Mouse (Mus musculus): Measurements from ENCODE around the gene Atp10b. TPM values are rescaled to one million over a fixed set of nuclear protein-coding genes. Genes with fewer than 3 reads are reported as not detected.
A peak's percentile ranks its signal among the peaks of the same experiment; 100 is the strongest.

Gene Atp10b
- polyA plus RNA-seq, 1 experiment from 2014 or later, result 2.1 TPM

DNA sequence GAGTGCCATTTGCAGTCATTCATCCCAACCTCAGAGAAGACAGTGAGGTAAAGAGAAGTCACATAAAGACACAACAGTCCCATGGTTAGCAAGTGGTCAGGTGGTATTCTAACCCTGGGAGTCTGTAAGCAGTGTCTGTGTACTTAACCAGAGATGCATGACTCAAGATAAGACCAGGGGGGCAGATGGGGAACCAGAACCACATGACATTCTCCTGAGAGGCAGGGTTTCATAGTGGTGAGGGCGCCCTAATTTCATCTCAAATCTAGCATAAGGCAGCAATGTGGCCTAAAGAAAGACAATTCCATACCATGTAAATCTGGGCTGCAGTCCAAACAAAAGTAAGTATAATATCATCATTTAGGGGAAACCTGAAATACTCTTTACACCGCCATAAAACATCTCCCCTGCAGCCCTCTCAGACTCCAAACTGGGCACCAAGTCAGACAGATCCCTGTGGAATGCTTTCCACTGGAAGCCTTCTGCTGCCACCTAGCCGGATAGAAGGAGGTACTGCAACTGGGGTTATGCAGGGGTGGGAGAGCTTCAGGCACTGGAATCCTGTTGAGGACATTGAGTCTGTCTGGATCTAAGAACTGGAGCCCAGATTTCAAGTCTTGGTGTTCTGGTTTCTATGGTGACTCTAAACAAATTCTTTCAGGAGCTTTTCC, 114.0 kb downstream of the Atp10b start:
- DNase-seq (ENCODE audit: low spot score), result peak; percentile 44
- H3K4me3 ChIP-seq (ENCODE audit: low read depth, low read length), result no peak overlapping the region
- H3K9ac ChIP-seq (ENCODE audit: low read length), result no peak overlapping the region
- H3K27ac ChIP-seq (replicated peaks), result no peak overlapping the region
- no peak overlapping the region for H3K4me2 ChIP-seq (replicated peaks; ENCODE audit: low read depth)
- WGBS, result 45% methylated on average over 3 of the region's 3 CpGs
- H3K4me1 ChIP-seq (replicated peaks; ENCODE audit: control insufficient read depth, insufficient read depth), result no peaks in the 10 kb centered on the region
- H3K27me3 ChIP-seq (ENCODE audit: control insufficient read depth, insufficient read depth, low read length), result no peaks in the 10 kb centered on the region
- TF ChIP-seq EP300 (optimal IDR thresholded peaks at IDR 0.05), result no peak
- peak; percentile 92 for TF ChIP-seq CTCF (IDR thresholded peaks at IDR 0.05; ENCODE audit: low read depth)
- no peaks in the 10 kb centered on the region for H3K36me3 ChIP-seq (ENCODE audit: control insufficient read depth, insufficient read depth, low read length)
- ATAC-seq (ENCODE audit: low FRiP score, low TSS enrichment), result peak; percentile 54; the same call in 1 of the 2 replicates
- H3K9me3 ChIP-seq (ENCODE audit: control insufficient read depth, low read length), result no peaks in the 10 kb centered on the region

DNA sequence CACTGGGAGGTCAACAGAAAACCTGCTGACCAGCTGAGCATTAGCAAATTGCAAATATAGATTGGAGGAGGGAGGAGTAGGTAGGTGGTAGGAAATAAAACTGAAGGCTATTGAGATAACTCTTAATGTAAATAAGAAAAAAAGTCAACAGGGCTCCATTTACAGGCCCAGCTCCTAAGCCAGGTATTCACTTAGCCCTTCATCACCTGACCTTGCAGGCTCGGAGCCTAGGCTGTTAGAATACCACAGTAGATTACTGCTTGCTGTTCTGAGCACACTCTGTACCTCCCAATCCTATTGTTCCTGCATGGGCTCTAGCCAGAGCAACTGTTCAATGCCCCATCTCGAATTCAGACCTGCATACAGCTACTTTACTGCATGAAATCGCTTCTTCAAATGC, 117.8 kb downstream of the Atp10b start:
- Histone ChIP-seq H3K9ac (ENCODE audit: low read length) (no peak overlapping the region), H3K4me1 (replicated peaks; ENCODE audit: control insufficient read depth, insufficient read depth) (no peaks in the 10 kb centered on the region), H3K9me3 (ENCODE audit: control insufficient read depth, low read length) (no peaks in the 10 kb centered on the region), H3K36me3 (ENCODE audit: control insufficient read depth, insufficient read depth, low read length) (no peaks in the 10 kb centered on the region), H3K4me2 (replicated peaks; ENCODE audit: low read depth) (no peak overlapping the region), H3K4me3 (ENCODE audit: low read depth, low read length) (no peak overlapping the region), H3K27me3 (ENCODE audit: control insufficient read depth, insufficient read depth, low read length) (no peaks in the 10 kb centered on the region), H3K27ac (replicated peaks) (no peak overlapping the region)
- ATAC-seq (ENCODE audit: low FRiP score, low TSS enrichment) (peak; percentile 76), DNase-seq (ENCODE audit: low spot score) (peak; percentile 20)
- 73% methylated on average over 3 of the region's 3 CpGs for WGBS
- TF ChIP-seq EP300 (optimal IDR thresholded peaks at IDR 0.05) (no peak), CTCF (IDR thresholded peaks at IDR 0.05; ENCODE audit: low read depth) (no peak)

DNA sequence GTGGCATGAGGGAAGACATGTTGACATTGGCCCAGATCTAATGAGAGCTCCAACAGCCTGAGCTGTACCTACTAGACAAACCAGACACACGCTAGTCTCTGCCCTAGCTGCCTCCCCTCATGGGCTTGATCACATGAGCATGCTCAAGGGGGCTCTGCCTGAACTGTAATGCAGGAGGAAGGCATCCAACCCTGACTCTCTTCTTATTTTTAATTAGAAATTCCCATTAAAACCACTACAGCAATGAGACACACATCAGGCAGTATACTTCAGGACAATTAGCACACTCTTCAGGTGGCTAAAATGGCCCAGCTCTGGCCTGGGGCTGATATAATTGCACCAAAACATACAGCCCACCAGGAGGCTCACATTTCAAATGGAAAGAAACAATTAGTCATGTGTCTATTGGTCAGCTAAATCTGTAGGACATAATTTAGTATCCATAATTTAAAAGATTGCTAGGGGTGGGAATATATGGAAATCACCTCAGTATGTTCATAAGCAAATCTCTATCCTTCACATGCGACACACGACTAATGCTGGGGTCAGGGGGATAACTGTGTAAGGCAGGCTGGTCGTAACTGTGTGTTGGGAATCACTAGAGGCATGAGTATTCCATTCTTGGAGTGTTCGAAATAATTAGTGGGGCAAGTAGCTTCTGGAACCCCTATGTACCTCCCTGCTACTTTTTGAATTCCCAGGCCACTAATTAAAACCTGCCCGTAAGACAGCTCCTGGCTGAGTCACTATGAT, 120.0 kb downstream of the Atp10b start:
- ATAC-seq (ENCODE audit: low FRiP score, low TSS enrichment) (no peak), DNase-seq (ENCODE audit: low spot score) (no peak)
- H3K27ac ChIP-seq (replicated peaks), result no peak overlapping the region
- WGBS, result 75% methylated on average over 6 of the region's 6 CpGs
- no peaks in the 10 kb centered on the region for H3K27me3 ChIP-seq (ENCODE audit: control insufficient read depth, insufficient read depth, low read length)
- H3K4me1 ChIP-seq (replicated peaks; ENCODE audit: control insufficient read depth, insufficient read depth), result no peaks in the 10 kb centered on the region
- H3K9me3 ChIP-seq (ENCODE audit: control insufficient read depth, low read length), result no peaks in the 10 kb centered on the region
- no peak overlapping the region for H3K4me3 ChIP-seq (ENCODE audit: low read depth, low read length)
- TF ChIP-seq EP300 (optimal IDR thresholded peaks at IDR 0.05) (no peak), CTCF (IDR thresholded peaks at IDR 0.05; ENCODE audit: low read depth) (no peak)
- no peak overlapping the region for H3K4me2 ChIP-seq (replicated peaks; ENCODE audit: low read depth)
- H3K36me3 ChIP-seq (ENCODE audit: control insufficient read depth, insufficient read depth, low read length), result no peaks in the 10 kb centered on the region
- no peak overlapping the region for H3K9ac ChIP-seq (ENCODE audit: low read length)

DNA sequence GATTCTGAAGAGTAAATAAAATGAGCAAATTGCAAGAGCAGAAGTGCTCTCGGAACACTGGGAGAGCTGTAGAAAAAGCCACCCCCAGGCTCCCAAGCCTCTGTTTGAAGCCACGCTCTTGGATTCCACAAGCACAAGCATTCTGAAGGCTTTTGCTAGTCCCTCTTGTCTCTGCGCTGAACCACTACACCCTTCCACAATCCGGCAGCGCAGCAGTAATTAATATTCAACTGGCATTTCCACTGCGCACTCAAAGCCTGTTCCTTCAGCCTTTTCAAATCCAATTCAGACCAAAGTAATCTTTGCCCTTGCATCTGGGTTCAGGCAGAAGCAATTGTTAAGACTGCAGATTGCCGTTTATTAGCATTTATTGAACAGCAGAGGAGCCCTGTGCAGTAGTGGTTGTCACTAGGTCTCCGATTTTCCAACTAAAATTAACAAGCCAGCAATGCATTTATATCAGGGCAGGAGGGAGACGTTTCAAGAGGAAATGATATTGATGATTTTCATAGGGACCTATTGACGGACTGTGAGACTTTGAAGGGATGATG, 120.7 kb downstream of the Atp10b start:
- WGBS, result 77% methylated on average over 10 of the region's 10 CpGs
- ATAC-seq (ENCODE audit: low FRiP score, low TSS enrichment) (no peak), DNase-seq (ENCODE audit: low spot score) (no peak)
- no peak overlapping the region for H3K9ac ChIP-seq (ENCODE audit: low read length)
- no peak overlapping the region for H3K4me3 ChIP-seq (ENCODE audit: low read depth, low read length)
- H3K27me3 ChIP-seq (ENCODE audit: control insufficient read depth, insufficient read depth, low read length), result no peaks in the 10 kb centered on the region
- no peaks in the 10 kb centered on the region for H3K4me1 ChIP-seq (replicated peaks; ENCODE audit: control insufficient read depth, insufficient read depth)
- H3K36me3 ChIP-seq (ENCODE audit: control insufficient read depth, insufficient read depth, low read length), result no peaks in the 10 kb centered on the region
- no peak for TF ChIP-seq CTCF (IDR thresholded peaks at IDR 0.05; ENCODE audit: low read depth)
- no peak for TF ChIP-seq EP300 (optimal IDR thresholded peaks at IDR 0.05)
- H3K27ac ChIP-seq (replicated peaks), result no peak overlapping the region
- no peak overlapping the region for H3K4me2 ChIP-seq (replicated peaks; ENCODE audit: low read depth)
- H3K9me3 ChIP-seq (ENCODE audit: control insufficient read depth, low read length), result no peaks in the 10 kb centered on the region

DNA sequence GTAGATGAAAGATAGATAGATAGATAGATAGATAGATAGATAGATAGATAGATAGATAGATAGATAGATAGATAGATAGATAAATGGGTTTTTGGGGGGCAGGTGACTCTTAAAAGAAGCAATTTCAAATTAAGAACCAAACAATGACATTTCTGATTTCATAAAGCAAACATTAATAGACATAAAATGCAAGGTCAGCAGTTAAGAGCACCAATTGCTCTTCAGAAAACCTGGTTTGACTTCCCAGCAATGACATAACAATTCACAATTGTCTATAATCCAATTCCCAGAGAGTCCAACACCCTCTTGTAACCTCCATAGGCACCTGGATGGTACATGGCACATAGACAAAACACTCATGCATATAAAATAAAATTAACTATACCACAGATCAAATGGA, 124.2 kb downstream of the Atp10b start:
- H3K27ac ChIP-seq (replicated peaks), result no peak overlapping the region
- no peaks in the 10 kb centered on the region for H3K36me3 ChIP-seq (ENCODE audit: control insufficient read depth, insufficient read depth, low read length)
- DNase-seq (ENCODE audit: low spot score) (no peak), ATAC-seq (ENCODE audit: low FRiP score, low TSS enrichment) (no peak)
- TF ChIP-seq CTCF (IDR thresholded peaks at IDR 0.05; ENCODE audit: low read depth) (no peak), EP300 (optimal IDR thresholded peaks at IDR 0.05) (no peak)
- no peaks in the 10 kb centered on the region for H3K27me3 ChIP-seq (ENCODE audit: control insufficient read depth, insufficient read depth, low read length)
- no peaks in the 10 kb centered on the region for H3K9me3 ChIP-seq (ENCODE audit: control insufficient read depth, low read length)
- no peak overlapping the region for H3K4me2 ChIP-seq (replicated peaks; ENCODE audit: low read depth)
- H3K4me3 ChIP-seq (ENCODE audit: low read depth, low read length), result no peak overlapping the region
- H3K9ac ChIP-seq (ENCODE audit: low read length), result no peak overlapping the region
- H3K4me1 ChIP-seq (replicated peaks; ENCODE audit: control insufficient read depth, insufficient read depth), result no peaks in the 10 kb centered on the region

DNA sequence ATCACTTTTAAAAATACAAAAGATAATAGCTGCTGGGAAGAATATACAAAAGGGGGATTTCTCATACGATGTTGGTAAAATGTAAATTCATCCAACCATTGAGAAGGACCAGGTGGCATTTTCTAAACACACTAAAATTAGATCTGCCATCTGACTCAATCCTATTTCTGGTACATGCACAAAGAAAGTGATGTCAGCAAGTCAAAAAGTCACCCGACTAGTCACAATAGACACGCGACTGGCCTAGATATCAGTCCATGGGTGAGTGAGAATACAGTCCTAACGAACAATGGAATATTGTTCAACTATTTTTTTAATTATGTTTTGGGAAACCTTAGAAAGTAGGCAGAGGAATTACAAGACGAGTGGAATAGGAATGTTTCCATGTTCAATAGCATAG, 147.9 kb downstream of the Atp10b start:
- Histone ChIP-seq H3K4me2 (replicated peaks; ENCODE audit: low read depth) (no peak overlapping the region), H3K4me3 (ENCODE audit: low read depth, low read length) (no peak overlapping the region), H3K9ac (ENCODE audit: low read length) (no peak overlapping the region), H3K27me3 (ENCODE audit: control insufficient read depth, insufficient read depth, low read length) (no peaks in the 10 kb centered on the region), H3K36me3 (ENCODE audit: control insufficient read depth, insufficient read depth, low read length) (no peaks in the 10 kb centered on the region), H3K4me1 (replicated peaks; ENCODE audit: control insufficient read depth, insufficient read depth) (no peaks in the 10 kb centered on the region), H3K27ac (replicated peaks) (no peak overlapping the region), H3K9me3 (ENCODE audit: control insufficient read depth, low read length) (no peaks in the 10 kb centered on the region)
- no peak for TF ChIP-seq EP300 (optimal IDR thresholded peaks at IDR 0.05)
- TF ChIP-seq CTCF (IDR thresholded peaks at IDR 0.05; ENCODE audit: low read depth), result no peak
- ATAC-seq (ENCODE audit: low FRiP score, low TSS enrichment), result no peak
- no peak for DNase-seq (ENCODE audit: low spot score)
- WGBS, result 75% methylated on average over 6 of the region's 6 CpGs

All from stomach, postnatal 0 days (tissue).